In genomic region chr10:85103085-85103885, GRCm38 (mm10) we compare ENCODE assay signal across 8 mouse cellular contexts. TPM values are rescaled to one million over a fixed set of nuclear protein-coding genes. Genes with fewer than 3 reads are reported as not detected.
DNase-seq lines count a peak whose midpoint lies in the region; ATAC-seq and TF ChIP-seq lines count a peak whose summit lies in the region.

No protein-coding gene starts in this region.

- H3K4me3 ChIP-seq in gastrocnemius, adult 2 months, result peak overlapping the region; percentile 100
- peak overlapping the region; percentile 96 for H3K4me3 ChIP-seq in liver, adult 2 months (ENCODE audit: insufficient read depth, low read depth, low read length)
- H3K4me3 ChIP-seq in midbrain, postnatal 0 days (ENCODE audit: low read depth, low read length), result peak overlapping the region; percentile 97

- peak; percentile 48; the same call in 1 of the 2 replicates for ATAC-seq in midbrain, postnatal 0 days (ENCODE audit: low FRiP score)

- peak overlapping the region; percentile 92 for H3K27ac ChIP-seq in gastrocnemius, adult 2 months
- no peak overlapping the region for H3K27ac ChIP-seq in liver, adult 2 months (replicated peaks; ENCODE audit: insufficient read depth, low read depth, low read length)
- peak overlapping the region; percentile 92 for H3K27ac ChIP-seq in midbrain, postnatal 0 days (ENCODE audit: low read depth, low read length)

- H3K36me3 ChIP-seq in liver, adult 2 months (ENCODE audit: control insufficient read depth, insufficient read depth, low read length), result no peaks in the 10 kb centered on the region
- H3K36me3 ChIP-seq in midbrain, postnatal 0 days (ENCODE audit: insufficient read depth, low read length), result no peaks in the 10 kb centered on the region

- WGBS in liver, adult 2 months, result 1% methylated on average over 34 of the region's 34 CpGs
- under 1% methylated on average over 32 of the region's 34 CpGs for WGBS in midbrain, postnatal 0 days

- peaks cover 6% of the 10 kb centered on the region; the same call in 1 of the 2 replicates for H3K4me1 ChIP-seq in liver, adult 2 months (ENCODE audit: control insufficient read depth, insufficient read depth, low read length)
- H3K4me1 ChIP-seq in midbrain, postnatal 0 days (ENCODE audit: insufficient read depth, low read length), result no peaks in the 10 kb centered on the region

- no peak for TF ChIP-seq CTCF in gastrocnemius, adult 2 months (IDR thresholded peaks at IDR 0.05)
- no peak; the same call in 1 of the 2 replicates for TF ChIP-seq CTCF in liver, adult 2 months (IDR thresholded peaks at IDR 0.05; ENCODE audit: low read depth, low read length)
- no peak for TF ChIP-seq CTCF in midbrain, postnatal 0 days (IDR thresholded peaks at IDR 0.05)

- peak overlapping the region; percentile 90 for H3K4me2 ChIP-seq in midbrain, postnatal 0 days (ENCODE audit: low read depth, low read length, poor library complexity, severe bottlenecking)

- intact Hi-C loops in gastrocnemius, adult 2 months (cut with DNase I), result loop anchor here (5.0 kb wide), 3 partner anchors 84 to 186 kb away; partner anchors contain the start of genes Cry1 and Ric8b

- peak; percentile 27 for DNase-seq in urinary bladder, adult 2 months (ENCODE audit: low spot score)
- no peak for DNase-seq in urinary bladder, postnatal 10 days (ENCODE audit: low spot score)
- DNase-seq in cerebellum, postnatal 25 days, result peak; percentile 44 to 46
- peak; percentile 36 for DNase-seq in gastrocnemius, adult 2 months
- DNase-seq in induced T-regulatory cell, adult 2 months (ENCODE audit: low read depth), result peak; percentile 50
- no peak for DNase-seq in liver, adult 2 months (ENCODE audit: extremely low read depth, low read depth, low spot score)
- peak; percentile 19 for DNase-seq in midbrain, postnatal 0 days (ENCODE audit: low spot score)
- DNase-seq in spleen, postnatal 36 days (ENCODE audit: low spot score in 2 of 2), result peak; percentile 9 to 10

- peak overlapping the region; percentile 95 for H3K9ac ChIP-seq in liver, adult 2 months (ENCODE audit: low read depth, low read length)
- peak overlapping the region; percentile 95 for H3K9ac ChIP-seq in midbrain, postnatal 0 days (replicated peaks; ENCODE audit: low read length, poor library complexity, severe bottlenecking)

- TF ChIP-seq POLR2A in liver, adult 2 months (IDR thresholded peaks at IDR 0.05; ENCODE audit: extremely low read depth, insufficient read depth, low read length), result no peak

- H3K79me2 ChIP-seq in liver, adult 2 months (ENCODE audit: control insufficient read depth, insufficient read depth, low read length), result no peaks in the 10 kb centered on the region

- H3K27me3 ChIP-seq in liver, adult 2 months (ENCODE audit: control insufficient read depth, insufficient read depth, low read length), result no peaks in the 10 kb centered on the region
- H3K27me3 ChIP-seq in midbrain, postnatal 0 days (ENCODE audit: insufficient read depth, low read length), result no peaks in the 10 kb centered on the region

- no peaks in the 10 kb centered on the region for H3K9me3 ChIP-seq in midbrain, postnatal 0 days (ENCODE audit: low read length)

RNA-seq across cellular contexts. Expression of gene Tmem263, which starts 0.9 kb away (rescaled TPM):
- polyA plus RNA-seq in urinary bladder, adult 2 months (2012; rRNA removed), result 12.3 and 14.2 TPM in 2 replicates
- total RNA-seq in gastrocnemius, adult 2 months (2021), result 10 to 100 TPM in 1 of 2 experiments, 1 to 10 TPM in 1; 7.6 to 13.3 TPM
- 5.5 and 5.7 TPM in 2 replicates for total RNA-seq in liver, adult 2 months (2014; rRNA removed)
- polyA plus RNA-seq in liver, adult 2 months (2012; rRNA removed), result 2.3 and 3.3 TPM in 2 replicates
- total RNA-seq in midbrain, postnatal 0 days (2014; rRNA removed), result 29.6 and 33.5 TPM in 2 replicates
- 44.2 and 46.5 TPM in 2 replicates for polyA plus RNA-seq in midbrain, postnatal 0 days (2015; fragmentation: Nextera tagmentation; extraction: Ambion mirVana)

RNA-seq across cellular contexts. Expression of gene Fhl4, which starts 1.0 kb away (rescaled TPM):
- polyA plus RNA-seq in urinary bladder, adult 2 months (2012; rRNA removed), result 0.63 and 0.87 TPM in 2 replicates
- total RNA-seq in gastrocnemius, adult 2 months (2021), result under 1 TPM; 0.13 to 0.17 TPM
- total RNA-seq in liver, adult 2 months (2014; rRNA removed), result 0.13 and 0.18 TPM in 2 replicates
- polyA plus RNA-seq in liver, adult 2 months (2012; rRNA removed), result 0.02 TPM in 1 of 2 replicates, not detected in the other
- 1.7 and 2.0 TPM in 2 replicates for total RNA-seq in midbrain, postnatal 0 days (2014; rRNA removed)
- 2.1 TPM in 2 replicates for polyA plus RNA-seq in midbrain, postnatal 0 days (2015; fragmentation: Nextera tagmentation; extraction: Ambion mirVana)

RNA-seq across cellular contexts. Expression of gene Mterf2, which starts 24.5 kb away (rescaled TPM):
- 7.7 and 9.1 TPM in 2 replicates for polyA plus RNA-seq in urinary bladder, adult 2 months (2012; rRNA removed)
- 10 to 100 TPM in 1 of 2 experiments, 1 to 10 TPM in 1; 9.9 to 14.3 TPM for total RNA-seq in gastrocnemius, adult 2 months (2021)
- 8.4 and 9.6 TPM in 2 replicates for total RNA-seq in liver, adult 2 months (2014; rRNA removed)
- 1.0 and 1.9 TPM in 2 replicates for polyA plus RNA-seq in liver, adult 2 months (2012; rRNA removed)
- 32.7 and 39.5 TPM in 2 replicates for total RNA-seq in midbrain, postnatal 0 days (2014; rRNA removed)
- 19.8 and 21.3 TPM in 2 replicates for polyA plus RNA-seq in midbrain, postnatal 0 days (2015; fragmentation: Nextera tagmentation; extraction: Ambion mirVana)

Comparison
In these comparisons a context has a peak if more than half of its experiments do, and no peak if none do; other contexts are left out.
1. DNase-seq: peak in urinary bladder, adult 2 months (single experiment), cerebellum, postnatal 25 days (2 of 2), gastrocnemius, adult 2 months (single experiment), induced T-regulatory cell, adult 2 months (single experiment), midbrain, postnatal 0 days (single experiment) and spleen, postnatal 36 days (2 of 2); none in urinary bladder, postnatal 10 days (single experiment) and liver, adult 2 months (single experiment).
2. Peak in every context shown above with its lines, with median percentiles within 50 percentile points of each other: H3K4me3 ChIP-seq.